ENCODE assay signal across 8 mouse cellular contexts in the genomic region with DNA sequence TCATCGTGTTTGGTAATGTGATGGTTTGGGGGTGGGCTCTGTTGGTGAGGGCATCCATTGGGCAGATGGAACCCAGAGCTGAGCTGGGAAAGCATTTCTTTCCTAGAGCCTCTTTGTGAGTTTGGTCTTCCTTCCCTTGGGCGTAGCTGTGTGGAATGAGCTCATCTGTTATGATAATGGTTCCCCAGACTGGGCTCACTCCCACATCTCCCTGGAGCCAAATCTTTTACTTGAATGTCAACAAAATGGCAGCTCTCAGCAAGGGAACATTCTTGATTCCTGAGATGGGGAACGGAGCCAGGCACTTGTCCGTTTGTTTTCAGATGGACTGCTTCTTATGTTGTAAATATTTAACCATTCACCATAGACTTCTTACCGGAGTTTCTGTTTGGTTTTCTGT.
DNase-seq lines count a peak whose midpoint lies in the region; ATAC-seq lines count a peak whose summit lies in the region.

No protein-coding gene starts in this region.

- H3K4me3 ChIP-seq in midbrain, embryonic 10.5 days, result no peak overlapping the region
- H3K4me3 ChIP-seq in midbrain, embryonic 13.5 days (replicated peaks), result no peak overlapping the region

- H3K27me3 ChIP-seq in midbrain, embryonic 10.5 days (ENCODE audit: low read depth, poor library complexity, severe bottlenecking), result no peaks in the 10 kb centered on the region
- H3K27me3 ChIP-seq in midbrain, embryonic 13.5 days, result no peaks in the 10 kb centered on the region

- DNase-seq in midbrain, embryonic 10.5 days (ENCODE audit: low spot score), result no peak
- peak; percentile 59 for DNase-seq in heart, adult 8-10 months (ENCODE audit: low spot score)
- DNase-seq in kidney, postnatal 10 days, result peak; percentile 49
- peak; percentile 26 for DNase-seq in ovary, postnatal 36 days (ENCODE audit: low spot score)
- no peak for DNase-seq in embryo, embryonic 9.5 days (ENCODE audit: extremely low spot score)
- DNase-seq in cerebellum, adult 8-10 months, result no peak
- no peak for DNase-seq in gastrocnemius, postnatal 4 days (ENCODE audit: low spot score in 2 of 2)

- H3K36me3 ChIP-seq in midbrain, embryonic 10.5 days, result peaks cover 16% of the 10 kb centered on the region
- H3K36me3 ChIP-seq in midbrain, embryonic 13.5 days, result no peaks in the 10 kb centered on the region

- peak overlapping the region; percentile 52 for H3K27ac ChIP-seq in midbrain, embryonic 10.5 days (replicated peaks)
- no peak overlapping the region for H3K27ac ChIP-seq in midbrain, embryonic 13.5 days

- 0 out of 2 replicates have a peak, but pooled peaks cover 4% of the 10 kb centered on the region for H3K9me3 ChIP-seq in midbrain, embryonic 10.5 days (replicated peaks)
- H3K9me3 ChIP-seq in midbrain, embryonic 13.5 days, result no peaks in the 10 kb centered on the region

- 81% methylated on average over 5 of the region's 5 CpGs for WGBS in midbrain, embryonic 10.5 days
- WGBS in midbrain, embryonic 13.5 days, result 69% methylated on average over 5 of the region's 5 CpGs

- H3K4me1 ChIP-seq in midbrain, embryonic 10.5 days, result peaks cover 56% of the 10 kb centered on the region
- peaks cover 24% of the 10 kb centered on the region for H3K4me1 ChIP-seq in midbrain, embryonic 13.5 days (replicated peaks)

- H3K9ac ChIP-seq in midbrain, embryonic 13.5 days (replicated peaks), result no peak overlapping the region

- no peak for ATAC-seq in midbrain, embryonic 13.5 days

- no peak overlapping the region for H3K4me2 ChIP-seq in midbrain, embryonic 13.5 days (replicated peaks)

Comparison
In these comparisons a context has a peak if more than half of its experiments do, and no peak if none do; other contexts are left out.
1. DNase-seq: peak in heart, adult 8-10 months (single experiment), kidney, postnatal 10 days (single experiment) and ovary, postnatal 36 days (single experiment); none in midbrain, embryonic 10.5 days (single experiment), embryo, embryonic 9.5 days (single experiment), cerebellum, adult 8-10 months (single experiment) and gastrocnemius, postnatal 4 days (0 of 2).